Mouse (Mus musculus) stomach, embryonic 15.5 days (tissue): ENCODE data around the gene Poldip3. TPM values are rescaled to one million over a fixed set of nuclear protein-coding genes. Genes with fewer than 3 reads are reported as not detected.

Source experiments
- ATAC-seq: fragments of 200-750 bp; cut with Nextera tagmentation; 2 replicates; pipeline ENCODE4 v1.8.0; 2017; ENCODE audit warnings: low read depth, moderate number of reproducible peaks, moderate TSS enrichment; ENCODE audit not compliant: insufficient read depth, low FRiP score
- H3K27ac ChIP-seq: fragments of 300-500 bp; sonication (generic); 2 replicates; pipeline ENCODE4 v1.5.1; 2015; ENCODE audit warnings: mild to moderate bottlenecking, inconsistent platforms
- H3K27me3 ChIP-seq: fragments of 300-500 bp; sonication (generic); replicated peaks from 2 replicates; pipeline ENCODE4 v1.6.1; 2015; ENCODE audit warnings: inconsistent platforms
- H3K36me3 ChIP-seq: fragments of 300-500 bp; sonication (generic); 2 replicates; pipeline ENCODE4 v1.6.1; 2015; ENCODE audit warnings: inconsistent platforms
- H3K4me1 ChIP-seq: fragments of 300-500 bp; sonication (generic); 2 replicates; pipeline ENCODE4 v1.6.1; 2015; ENCODE audit warnings: inconsistent platforms
- H3K4me2 ChIP-seq: fragments of 300-500 bp; sonication (generic); 2 replicates; pipeline ENCODE4 v1.6.1; 2015; ENCODE audit warnings: mild to moderate bottlenecking, inconsistent platforms
- H3K4me3 ChIP-seq: fragments of 300-500 bp; sonication (generic); replicated peaks from 2 replicates; pipeline ENCODE4 v1.5.1; 2015; ENCODE audit warnings: inconsistent platforms
- H3K9ac ChIP-seq: fragments of 300-500 bp; sonication (generic); 2 replicates; pipeline ENCODE4 v1.6.1; 2015; ENCODE audit warnings: inconsistent platforms
- H3K9me3 ChIP-seq: fragments of 300-500 bp; sonication (generic); 2 replicates; pipeline ENCODE4 v1.6.1; 2016; ENCODE audit warnings: inconsistent platforms
- WGBS: fragments of 180-500 bp; shearing (Covaris S2); methylation state at CpG from one replicate; pipeline ENCODE4 v1.1.7; 2015; 5-methylcytosine and 5-hydroxymethylcytosine counted together
- polyA plus RNA-seq: library from polyadenylated mRNA; unstranded; fragments of >200 nt; fragmentation: Nextera tagmentation; extraction: Ambion mirVana; gene quantifications from 2 replicates; pipeline ENCODE4 v1.2.1, GENCODE M21; 2015

Gene Poldip3
- polyA plus RNA-seq, 1 experiment from 2014 or later = 112 TPM

GRCm38 (mm10) chr15:83169772-83170722, 20.9 kb upstream of the Poldip3 start:
- Histone ChIP-seq H3K27me3 (no peaks in the 10 kb centered on the region), H3K4me3 (peak overlapping the region; percentile 13; the same call in 1 of the 2 replicates), H3K36me3 (0 out of 2 replicates have a peak, but pooled peaks cover 3% of the 10 kb centered on the region), H3K4me2 (peak overlapping the region; percentile 82), H3K9me3 (no peaks in the 10 kb centered on the region), H3K27ac (peak overlapping the region; percentile 74), H3K9ac (no peak overlapping the region; the same call in 1 of the 2 replicates), H3K4me1 (peaks cover 43% of the 10 kb centered on the region)
- WGBS = 69% methylated on average over 8 of the region's 8 CpGs
- ATAC-seq = peak; percentile 61; the same call in 1 of the 2 replicates

GRCm38 (mm10) chr15:83168875-83169771, 19.9 kb upstream of the Poldip3 start:
- Histone ChIP-seq H3K4me2 (no peak overlapping the region; the same call in 1 of the 2 replicates), H3K36me3 (0 out of 2 replicates have a peak, but pooled peaks cover 3% of the 10 kb centered on the region), H3K4me3 (peak overlapping the region; percentile 13; the same call in 1 of the 2 replicates), H3K27me3 (no peaks in the 10 kb centered on the region), H3K9me3 (no peaks in the 10 kb centered on the region), H3K27ac (peak overlapping the region; percentile 74), H3K4me1 (peaks cover 47% of the 10 kb centered on the region), H3K9ac (no peak overlapping the region)
- ATAC-seq = no peak
- 63% methylated on average over 7 of the region's 7 CpGs for WGBS

GRCm38 (mm10) chr15:83168311-83168710, 19.1 kb upstream of the Poldip3 start:
- 0 out of 2 replicates have a peak, but pooled peaks cover 3% of the 10 kb centered on the region for H3K36me3 ChIP-seq
- H3K27me3 ChIP-seq = no peaks in the 10 kb centered on the region
- ATAC-seq = no peak
- H3K9me3 ChIP-seq = no peaks in the 10 kb centered on the region
- H3K27ac ChIP-seq = peak overlapping the region; percentile 80; the same call in 1 of the 2 replicates
- 80% methylated on average over 3 of the region's 3 CpGs for WGBS
- H3K4me2 ChIP-seq = no peak overlapping the region
- H3K9ac ChIP-seq = no peak overlapping the region
- H3K4me1 ChIP-seq = peaks cover 47% of the 10 kb centered on the region
- no peak overlapping the region for H3K4me3 ChIP-seq

- Histone ChIP-seq H3K36me3 (0 out of 2 replicates have a peak, but pooled peaks cover 3% of the 10 kb centered on the region), H3K27me3 (no peaks in the 10 kb centered on the region), H3K27ac (peak overlapping the region; percentile 80), H3K4me2 (peak overlapping the region; percentile 14; the same call in 1 of the 2 replicates), H3K9me3 (no peaks in the 10 kb centered on the region), H3K9ac (no peak overlapping the region), H3K4me1 (peaks cover 40% of the 10 kb centered on the region), H3K4me3 (no peak overlapping the region)
- no peak for ATAC-seq
- 74% methylated on average over 8 of the region's 8 CpGs for WGBS
Measured at GRCm38 (mm10) chr15:83167550-83168065, 18.4 kb upstream of the Poldip3 start.

GRCm38 (mm10) chr15:83167126-83167525, 17.9 kb upstream of the Poldip3 start:
- Histone ChIP-seq H3K4me3 (no peak overlapping the region), H3K36me3 (0 out of 2 replicates have a peak, but pooled peaks cover 6% of the 10 kb centered on the region), H3K4me1 (peaks cover 40% of the 10 kb centered on the region), H3K9ac (no peak overlapping the region), H3K27me3 (no peaks in the 10 kb centered on the region), H3K27ac (peak overlapping the region; percentile 80), H3K9me3 (no peaks in the 10 kb centered on the region), H3K4me2 (peak overlapping the region; percentile 14; the same call in 1 of the 2 replicates)
- 36% methylated on average over 5 of the region's 5 CpGs for WGBS
- ATAC-seq = peak; percentile 32; the same call in 1 of the 2 replicates

- no peaks in the 10 kb centered on the region for H3K9me3 ChIP-seq
- H3K36me3 ChIP-seq = 0 out of 2 replicates have a peak, but pooled peaks cover 8% of the 10 kb centered on the region
- H3K4me3 ChIP-seq = no peak overlapping the region
- 68% methylated on average over 3 of the region's 3 CpGs for WGBS
- peaks cover 40% of the 10 kb centered on the region for H3K4me1 ChIP-seq
- peak overlapping the region; percentile 80 for H3K27ac ChIP-seq
- no peak overlapping the region for H3K4me2 ChIP-seq
- no peak for ATAC-seq
- H3K27me3 ChIP-seq = no peaks in the 10 kb centered on the region
- no peak overlapping the region for H3K9ac ChIP-seq
Measured at GRCm38 (mm10) chr15:83166642-83167041, 17.5 kb upstream of the Poldip3 start.

GRCm38 (mm10) chr15:83165526-83166315, 16.5 kb upstream of the Poldip3 start:
- Histone ChIP-seq H3K4me3 (no peak overlapping the region), H3K9ac (no peak overlapping the region), H3K27me3 (no peaks in the 10 kb centered on the region), H3K27ac (peak overlapping the region; percentile 80), H3K9me3 (no peaks in the 10 kb centered on the region), H3K36me3 (peaks cover 10% of the 10 kb centered on the region; the same call in 1 of the 2 replicates), H3K4me2 (no peak overlapping the region), H3K4me1 (peaks cover 31% of the 10 kb centered on the region)
- ATAC-seq = no peak
- 88% methylated on average over 13 of the region's 13 CpGs for WGBS

GRCm38 (mm10) chr15:83164971-83165471, 15.8 kb upstream of the Poldip3 start:
- WGBS = 54% methylated on average over 5 of the region's 5 CpGs
- H3K27ac ChIP-seq = peak overlapping the region; percentile 55; the same call in 1 of the 2 replicates
- peak; percentile 63 for ATAC-seq
- H3K4me3 ChIP-seq = no peak overlapping the region
- H3K4me1 ChIP-seq = peaks cover 24% of the 10 kb centered on the region
- no peak overlapping the region for H3K4me2 ChIP-seq
- peaks cover 17% of the 10 kb centered on the region for H3K36me3 ChIP-seq
- no peaks in the 10 kb centered on the region for H3K9me3 ChIP-seq
- no peaks in the 10 kb centered on the region for H3K27me3 ChIP-seq
- no peak overlapping the region for H3K9ac ChIP-seq

- H3K4me3 ChIP-seq = no peak overlapping the region
- H3K4me1 ChIP-seq = peaks cover 18% of the 10 kb centered on the region
- no peak overlapping the region for H3K4me2 ChIP-seq
- 78% methylated on average over 11 of the region's 11 CpGs for WGBS
- no peaks in the 10 kb centered on the region for H3K27me3 ChIP-seq
- ATAC-seq = no peak
- no peak overlapping the region for H3K9ac ChIP-seq
- peaks cover 33% of the 10 kb centered on the region for H3K36me3 ChIP-seq
- H3K9me3 ChIP-seq = no peaks in the 10 kb centered on the region
- no peak overlapping the region for H3K27ac ChIP-seq
Measured at GRCm38 (mm10) chr15:83162818-83163485, 13.8 kb upstream of the Poldip3 start.

- no peak overlapping the region for H3K9ac ChIP-seq
- H3K36me3 ChIP-seq = peaks cover 33% of the 10 kb centered on the region
- no peak overlapping the region for H3K4me3 ChIP-seq
- H3K4me1 ChIP-seq = peaks cover 18% of the 10 kb centered on the region
- no peak for ATAC-seq
- H3K4me2 ChIP-seq = no peak overlapping the region
- H3K9me3 ChIP-seq = no peaks in the 10 kb centered on the region
- H3K27me3 ChIP-seq = no peaks in the 10 kb centered on the region
- WGBS = 88% methylated on average over 4 of the region's 4 CpGs
- no peak overlapping the region for H3K27ac ChIP-seq
Measured at GRCm38 (mm10) chr15:83162001-83162400, 12.8 kb upstream of the Poldip3 start.
